Mouse (Mus musculus) lung, postnatal 36 days (tissue): ENCODE results near the gene Slc39a5.

ENCODE experiments used
- DNase-seq: peaks from one replicate; pipeline ENCODE4 v3.0.0; 2022; ENCODE audit warnings: mixed read lengths

The Slc39a5 gene

DNA sequence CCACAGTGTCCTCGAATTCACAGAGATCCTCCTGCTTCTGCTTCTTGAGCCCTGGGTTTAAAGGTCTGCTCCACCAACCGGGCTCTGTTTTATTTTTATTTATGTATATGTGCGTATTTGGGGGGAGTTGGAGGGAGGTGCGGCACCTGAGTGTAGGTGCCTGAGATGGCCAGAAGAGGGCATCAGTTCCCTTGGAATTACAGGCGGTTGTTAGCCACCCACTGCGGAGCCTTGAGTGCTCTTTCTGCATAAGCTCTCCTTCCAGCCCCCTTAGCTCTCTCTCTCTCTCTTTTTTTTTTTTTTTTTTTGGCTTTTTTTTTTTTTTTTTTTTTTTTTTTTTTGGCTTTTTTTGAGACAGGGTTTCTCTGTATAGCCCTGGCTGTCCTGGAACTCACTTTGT lies 26.6 kb downstream of the Slc39a5 start:
- DNase-seq = peak; percentile 25

DNA sequence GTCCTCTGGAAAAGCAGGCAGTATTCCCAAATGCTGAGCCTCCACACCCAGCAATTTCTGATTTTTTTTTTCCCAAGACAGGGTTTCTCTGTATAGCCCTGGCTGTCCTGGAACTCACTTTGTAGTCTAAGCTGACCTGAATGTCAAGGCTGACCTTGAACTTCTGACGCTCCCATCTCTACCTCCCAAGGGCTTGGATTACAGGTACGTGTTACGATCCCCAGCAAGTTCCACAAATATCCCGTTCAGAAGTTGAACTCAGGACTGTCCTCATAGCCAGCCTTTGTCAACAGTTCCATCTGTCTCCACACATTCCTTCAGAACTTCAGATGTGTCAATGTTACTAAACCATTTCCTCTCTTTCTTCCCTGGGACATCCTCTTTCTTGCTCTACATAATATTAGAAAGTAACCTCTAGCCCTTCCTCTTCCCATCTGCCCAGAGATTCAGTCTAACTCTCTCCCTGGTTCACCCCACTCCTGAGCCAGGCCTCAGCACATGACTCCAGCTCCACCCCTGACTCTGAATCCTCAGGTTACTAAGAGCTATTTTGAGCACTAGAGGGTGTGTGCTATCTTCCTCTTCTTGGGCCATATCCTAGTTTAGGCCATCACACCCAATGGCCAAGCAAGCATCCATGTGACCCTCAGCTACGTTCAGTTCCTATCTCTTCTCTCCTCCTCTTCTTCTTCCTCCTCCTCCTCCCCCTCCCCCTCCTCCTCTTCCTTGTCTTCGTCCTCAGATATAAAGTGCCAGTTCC lies 27.9 kb downstream of the Slc39a5 start:
- peak; percentile 62 for DNase-seq

DNA sequence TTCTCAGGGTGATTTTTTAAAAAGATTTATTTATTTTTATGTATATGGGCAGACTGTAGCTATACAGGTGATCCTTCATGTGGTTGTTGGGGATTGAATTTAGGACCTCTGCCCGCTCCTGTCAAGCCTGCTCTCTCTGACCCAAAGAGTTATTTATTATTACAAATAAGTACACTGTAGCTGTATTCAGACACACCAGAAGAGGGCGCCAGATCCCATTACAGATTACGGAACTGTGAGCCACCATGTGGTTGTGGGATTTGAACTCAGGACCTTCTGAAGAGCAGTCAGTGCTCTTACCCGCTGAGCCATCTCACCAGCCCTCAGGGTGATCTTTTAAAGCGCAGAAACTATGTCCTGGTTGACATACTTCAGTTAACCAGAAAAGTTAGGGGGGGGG lies 28.9 kb downstream of the Slc39a5 start:
- DNase-seq = no peak

DNA sequence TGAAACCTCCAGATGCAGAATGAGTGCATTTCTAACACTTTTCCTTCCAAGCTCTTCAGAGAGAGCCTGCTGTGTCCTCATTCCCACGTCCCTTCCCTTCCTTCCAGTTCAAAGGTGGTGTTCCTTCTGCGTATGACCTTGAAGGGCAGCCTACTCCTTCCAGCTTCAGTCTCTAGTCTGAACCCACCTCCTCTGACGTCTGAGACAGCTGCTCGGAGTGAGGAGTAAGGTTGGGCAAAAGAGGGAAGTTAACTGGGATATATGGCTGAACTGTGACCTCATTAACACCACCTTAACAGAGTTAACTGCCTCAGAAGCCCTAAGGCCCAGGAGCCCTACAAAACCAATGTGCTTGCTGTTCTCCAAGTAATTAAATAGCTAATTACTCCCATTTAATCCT lies 30.4 kb downstream of the Slc39a5 start:
- DNase-seq = no peak

DNA sequence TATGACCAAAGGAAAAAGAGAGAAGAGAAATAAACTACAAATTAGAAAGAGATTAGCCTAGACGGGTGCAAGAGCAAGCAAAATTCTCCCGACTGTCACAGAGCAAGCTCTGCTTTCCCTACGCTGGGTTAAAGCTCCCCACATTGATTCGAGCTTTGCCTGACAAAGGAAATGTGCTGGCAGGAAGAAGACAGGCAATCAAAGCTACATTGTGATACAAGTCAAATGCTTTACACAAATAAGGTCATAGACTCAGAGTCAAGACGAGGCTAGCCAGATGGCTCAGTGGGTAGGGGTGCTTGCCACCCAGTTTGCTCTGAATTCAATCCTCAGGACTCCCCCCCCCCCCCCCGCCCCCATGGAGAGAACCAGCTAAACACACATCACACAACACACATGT lies 31.0 kb downstream of the Slc39a5 start:
- DNase-seq = no peak

DNA sequence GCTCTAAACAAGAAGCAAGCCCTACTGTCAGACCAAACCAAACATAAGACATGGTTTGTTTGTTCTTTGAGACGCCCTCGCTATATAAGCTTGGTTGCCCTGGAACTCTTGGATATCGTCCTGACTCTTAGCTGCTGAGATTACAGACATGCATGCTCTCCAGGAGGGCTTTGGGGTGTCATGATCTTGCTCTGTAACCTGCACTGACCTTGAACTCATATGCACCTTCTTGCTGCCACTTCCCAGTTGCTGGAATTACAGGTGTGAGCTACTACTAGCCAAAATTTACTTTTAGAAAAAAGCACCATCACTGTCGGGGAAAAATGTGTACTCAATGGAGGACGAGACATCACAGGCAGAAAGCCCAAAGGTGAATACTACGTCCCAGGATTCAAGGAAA lies 31.4 kb downstream of the Slc39a5 start:
- DNase-seq = no peak

DNA sequence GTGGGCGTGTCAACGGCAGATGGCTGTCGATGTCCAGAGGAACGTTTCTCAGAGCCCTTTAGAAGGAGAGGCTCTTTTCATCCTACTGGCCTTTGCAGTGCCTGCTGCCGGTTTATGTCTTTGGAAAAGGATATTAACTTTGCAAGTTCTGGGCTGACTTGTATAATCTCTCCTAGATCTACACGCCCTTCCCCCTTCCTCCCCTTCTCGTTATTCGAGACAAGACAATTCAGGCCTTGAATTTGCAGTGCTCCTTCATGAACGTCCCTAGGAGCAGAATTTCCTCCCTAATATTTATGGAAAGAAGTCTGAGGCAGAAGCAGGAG lies 31.8 kb downstream of the Slc39a5 start:
- no peak for DNase-seq

DNA sequence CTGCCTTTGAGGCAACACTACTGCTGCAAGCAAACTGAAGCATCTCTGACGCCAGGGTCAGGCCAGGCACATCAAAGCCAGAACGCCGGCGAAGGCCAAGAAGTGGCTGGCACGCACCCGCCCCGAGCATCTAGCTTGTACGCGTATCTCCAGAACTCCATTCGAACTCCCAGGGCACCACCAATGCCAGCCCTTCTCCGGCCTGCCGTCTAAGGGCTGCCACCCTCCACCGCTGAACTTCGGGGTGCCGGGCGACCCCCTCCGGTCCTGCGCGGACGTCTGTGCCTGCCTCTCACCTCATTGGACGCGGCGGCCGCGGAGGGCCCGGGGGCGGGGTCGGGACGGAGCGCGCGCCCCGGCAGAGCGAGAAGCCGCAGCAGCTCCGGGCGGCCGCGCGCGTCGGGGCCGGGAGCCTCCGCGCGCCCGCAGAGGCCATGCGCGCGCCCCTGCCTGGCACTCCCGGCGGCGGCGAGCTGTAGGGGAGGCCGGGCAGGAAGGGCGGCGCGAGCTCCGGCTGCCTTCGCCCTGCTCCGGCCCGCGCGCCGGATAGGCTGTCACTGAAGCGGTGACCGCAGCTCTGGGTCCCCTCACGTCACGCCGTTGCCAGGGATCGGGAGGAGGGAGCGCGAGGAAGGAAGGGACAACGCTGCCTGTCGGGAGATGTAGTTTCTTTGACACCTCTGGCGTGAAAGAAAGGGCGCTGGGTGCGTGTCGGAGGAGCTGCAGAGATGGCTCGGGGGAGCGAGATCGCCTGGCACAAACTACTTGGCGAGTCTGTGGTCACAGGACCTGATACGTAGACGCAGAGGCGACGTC lies 32.4 kb downstream of the Slc39a5 start, which contains the start of gene Coq10a:
Coq10a (minus strand) TSS at position 596 of the 816 bp plus-strand sequence.
- peak; percentile 94 for DNase-seq

DNA sequence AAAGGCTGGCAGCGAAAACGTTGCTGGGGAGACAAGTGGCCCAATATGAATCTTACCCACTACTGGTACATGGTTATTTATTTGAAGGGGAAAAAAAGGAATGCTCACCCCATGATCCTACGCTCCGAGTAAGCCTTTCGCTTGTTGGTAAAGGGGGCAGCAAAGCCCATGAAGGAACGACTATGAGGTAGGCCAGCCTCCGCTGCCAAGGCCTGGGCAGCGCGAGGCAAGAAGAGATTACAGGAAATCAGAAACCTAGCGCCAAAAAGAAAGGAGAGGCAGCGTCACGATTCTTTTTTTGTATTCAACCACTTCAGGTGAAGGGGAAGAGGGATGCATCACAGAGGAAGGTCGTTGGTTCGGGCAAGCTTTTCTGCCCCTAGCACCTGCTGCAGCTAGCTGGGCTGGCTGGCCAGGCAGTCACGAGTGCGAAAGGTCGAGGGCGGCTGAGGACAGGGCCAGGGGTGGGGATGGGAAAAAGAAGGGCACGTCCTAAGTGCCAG lies 33.1 kb downstream of the Slc39a5 start:
- no peak for DNase-seq

DNA sequence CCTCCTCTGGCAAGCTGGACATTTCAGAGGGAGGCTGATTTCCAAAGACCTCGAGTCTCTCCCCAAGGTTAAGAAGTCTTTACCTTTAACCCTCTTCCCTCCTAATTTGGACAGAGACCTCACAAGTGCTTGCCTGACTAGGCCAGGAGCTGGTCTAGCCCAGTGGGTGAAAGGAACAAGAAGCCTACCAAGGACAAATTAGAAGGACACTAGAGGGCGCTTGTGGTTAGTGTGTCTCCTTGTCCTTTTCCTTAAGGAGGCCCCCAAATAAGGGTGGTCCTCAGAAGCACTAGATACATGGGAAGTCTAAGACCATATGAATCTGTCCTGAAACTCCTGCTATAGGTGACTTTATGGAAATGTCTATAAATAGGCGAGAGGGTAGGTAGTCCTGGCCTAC lies 38.5 kb downstream of the Slc39a5 start:
- DNase-seq = peak; percentile 73

DNA sequence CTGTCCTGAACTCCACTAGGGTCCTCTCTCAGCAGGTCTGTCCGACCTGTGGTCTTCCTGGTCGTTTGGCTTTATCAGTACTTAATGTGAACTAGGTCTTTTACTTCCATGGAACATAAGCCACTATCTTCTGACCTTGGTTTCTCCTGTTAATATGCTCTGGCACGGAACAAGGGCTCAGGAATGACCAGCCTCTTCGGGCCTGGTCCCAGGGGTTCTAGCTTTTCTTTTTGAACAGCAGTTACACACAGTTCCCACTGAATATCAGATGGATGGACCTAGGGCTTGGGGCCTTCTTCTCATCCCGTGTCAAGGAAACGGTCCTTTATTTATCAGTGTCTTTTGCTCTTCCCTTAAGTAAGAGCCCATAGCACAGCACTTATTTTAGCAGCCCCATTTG lies 39.2 kb downstream of the Slc39a5 start:
- no peak for DNase-seq

DNA sequence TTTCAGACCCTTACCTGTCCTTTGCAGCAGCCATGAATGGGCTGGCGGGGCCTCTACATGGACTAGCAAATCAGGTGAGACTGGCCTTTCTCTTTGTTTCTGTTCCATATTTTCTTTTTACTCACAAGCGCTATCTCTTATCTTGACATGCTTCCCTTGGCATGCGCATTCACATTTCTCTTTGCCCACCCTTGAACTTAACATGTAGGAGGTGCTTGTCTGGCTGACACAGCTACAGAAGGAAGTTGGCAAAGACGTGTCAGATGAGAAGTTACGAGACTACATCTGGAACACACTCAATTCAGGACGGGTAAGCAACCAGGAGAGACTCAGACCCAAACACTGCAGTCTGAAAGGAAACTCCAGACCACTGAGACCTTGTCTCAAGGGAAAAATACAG lies 41.8 kb downstream of the Slc39a5 start:
- no peak for DNase-seq

DNA sequence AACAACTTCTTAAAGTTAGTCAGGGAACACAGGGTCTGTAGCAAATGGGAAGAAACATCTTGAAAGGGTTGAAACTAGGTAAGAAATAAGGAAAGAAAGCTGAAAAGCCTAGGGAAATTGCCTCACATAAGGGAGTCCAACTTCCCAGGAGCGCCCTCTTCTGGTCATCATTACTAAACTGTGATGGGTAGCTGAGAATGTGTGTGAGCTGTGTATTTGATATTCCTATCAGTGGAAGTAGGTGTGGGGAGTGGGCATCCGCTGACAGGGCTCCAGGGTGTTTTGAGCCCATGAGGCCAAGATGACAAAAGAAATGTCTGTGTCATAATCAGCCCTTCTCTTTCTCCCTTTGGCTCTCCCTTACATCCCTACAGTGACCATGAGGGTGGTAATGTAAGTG lies 42.2 kb downstream of the Slc39a5 start:
- DNase-seq = peak; percentile 87

DNA sequence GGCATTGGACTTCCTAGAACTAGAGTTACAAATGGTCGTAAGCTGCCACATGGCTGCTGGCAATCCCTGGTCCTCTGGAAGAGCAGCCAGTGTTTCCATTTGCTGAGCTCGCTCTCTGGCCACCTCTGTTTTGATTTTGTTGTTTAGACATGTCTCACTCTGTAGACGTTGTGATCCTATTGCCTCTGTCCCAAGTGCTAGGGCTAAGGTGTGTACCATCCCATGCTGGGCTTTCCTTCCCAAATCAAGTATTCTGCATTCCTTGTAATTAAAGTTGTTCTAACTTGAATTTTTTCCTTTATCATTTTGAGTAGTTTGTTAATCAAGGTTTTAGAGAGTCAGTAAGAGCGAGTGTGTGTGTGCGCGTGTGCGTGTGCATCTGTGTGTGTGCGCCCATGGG lies 53.5 kb downstream of the Slc39a5 start:
- DNase-seq = no peak
